Comparison of ENCODE assay signal across 10 mouse cellular contexts in the genomic region with DNA sequence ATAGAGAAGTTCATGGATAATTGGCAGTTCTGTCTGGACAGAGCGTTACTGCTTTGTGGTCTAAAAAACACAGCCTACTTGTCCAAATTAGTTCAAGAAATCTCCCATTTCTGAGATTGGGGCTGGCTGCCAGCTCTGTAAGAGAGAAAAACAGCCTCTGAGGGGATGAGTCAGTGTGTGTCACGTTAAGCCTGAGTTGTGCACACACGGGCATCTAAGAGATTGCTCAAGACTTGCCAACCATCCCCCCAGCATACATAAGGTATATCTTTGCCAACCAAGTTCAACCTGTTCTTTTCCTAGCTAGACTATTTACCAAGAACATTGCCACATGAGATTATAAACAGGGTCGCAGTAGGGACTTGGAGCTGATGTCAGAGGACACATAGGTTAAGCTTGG. TPM values are rescaled to one million over a fixed set of nuclear protein-coding genes. Genes with fewer than 3 reads are reported as not detected.
DNase-seq lines count a peak whose midpoint lies in the region; ATAC-seq lines count a peak whose summit lies in the region.
"Had no signal": no experiment of that assay in that cellular context is flagged by ENCODE, and none has a peak within 500 bp of the region (broad histone marks: within the 10 kb centered on the region; RNA-seq: fewer than 3 reads in every experiment).

No protein-coding gene starts in this region.

- no peaks in the 10 kb centered on the region for H3K9me3 ChIP-seq in embryonic facial prominence, embryonic 14.5 days (ENCODE audit: control insufficient read depth, low read length)
- no peaks in the 10 kb centered on the region for H3K9me3 ChIP-seq in embryonic facial prominence, embryonic 10.5 days

- H3K4me1 ChIP-seq in embryonic facial prominence, embryonic 14.5 days (ENCODE audit: control insufficient read depth, insufficient read depth, low read length) = no peaks in the 10 kb centered on the region; the same call in 1 of the 2 replicates
- no peaks in the 10 kb centered on the region for H3K4me1 ChIP-seq in embryonic facial prominence, embryonic 10.5 days

- 46% methylated on average over 4 of the region's 4 CpGs for WGBS in embryonic facial prominence, embryonic 14.5 days
- WGBS in embryonic facial prominence, embryonic 10.5 days = 73% methylated on average over 4 of the region's 4 CpGs

- H3K27ac ChIP-seq in embryonic facial prominence, embryonic 14.5 days (replicated peaks; ENCODE audit: low read depth, low read length) = no peak overlapping the region
- H3K27ac ChIP-seq in embryonic facial prominence, embryonic 10.5 days (replicated peaks) = no peak overlapping the region
- H3K27ac ChIP-seq: kidney, postnatal 0 days had no signal

- no peak overlapping the region for H3K4me2 ChIP-seq in embryonic facial prominence, embryonic 14.5 days (ENCODE audit: low read depth, low read length)

- H3K36me3 ChIP-seq in embryonic facial prominence, embryonic 14.5 days (ENCODE audit: control insufficient read depth, insufficient read depth, low read length) = no peaks in the 10 kb centered on the region
- H3K36me3 ChIP-seq in embryonic facial prominence, embryonic 10.5 days (replicated peaks) = no peaks in the 10 kb centered on the region

- peak; percentile 69 for DNase-seq in embryonic facial prominence, embryonic 14.5 days (ENCODE audit: low spot score)
- DNase-seq in embryonic facial prominence, embryonic 10.5 days (ENCODE audit: low spot score) = no peak
- peak; percentile 74 for DNase-seq in urinary bladder, postnatal 14 days (ENCODE audit: low spot score)
- no peak for DNase-seq in urinary bladder, adult 2 months (ENCODE audit: low spot score)
- DNase-seq in layer of hippocampus, adult 8-10 months (ENCODE audit: low spot score in 2 of 2) = peak; percentile 20 to 27
- DNase-seq in urinary bladder, postnatal 25 days (ENCODE audit: low spot score) = peak; percentile 27
- no peak for DNase-seq in T-cell, adult 2 months (ENCODE audit: low spot score)
- no peak for DNase-seq in thymus, postnatal 25 days

- H3K27me3 ChIP-seq in embryonic facial prominence, embryonic 14.5 days (replicated peaks; ENCODE audit: control insufficient read depth, insufficient read depth, low read length) = no peaks in the 10 kb centered on the region
- H3K27me3 ChIP-seq in embryonic facial prominence, embryonic 10.5 days (replicated peaks; ENCODE audit: low read depth, poor library complexity, severe bottlenecking) = no peaks in the 10 kb centered on the region
- H3K27me3 ChIP-seq: CH12.LX had no signal

- no peak overlapping the region for H3K4me3 ChIP-seq in embryonic facial prominence, embryonic 14.5 days (ENCODE audit: low read depth, low read length)
- no peak overlapping the region for H3K4me3 ChIP-seq in embryonic facial prominence, embryonic 10.5 days

- H3K9ac ChIP-seq in embryonic facial prominence, embryonic 14.5 days (ENCODE audit: low read depth, low read length) = no peak overlapping the region

- no peak for ATAC-seq in embryonic facial prominence, embryonic 14.5 days (ENCODE audit: low read depth)

RNA-seq across cellular contexts. Expression of a gene that starts 44.9 kb away (rescaled TPM):
- 130 and 133 TPM in 2 replicates for polyA plus RNA-seq in embryonic facial prominence, embryonic 14.5 days (2014; fragmentation: Nextera tagmentation; extraction: Ambion mirVana)
- 96.3 and 99.2 TPM in 2 replicates for polyA plus RNA-seq in embryonic facial prominence, embryonic 10.5 days (2016; fragmentation: Nextera tagmentation; extraction: Ambion mirVana)
- 85.7 and 95.0 TPM in 2 replicates for polyA plus RNA-seq in urinary bladder, adult 2 months (2012; rRNA removed)
- total RNA-seq in layer of hippocampus, adult 8-10 months (2022) = 100 to 1,000 TPM; 138 to 143 (median 141) TPM

Comparison
In these comparisons a context has a peak if more than half of its experiments do, and no peak if none do; other contexts are left out.
1. DNase-seq: peak in embryonic facial prominence, embryonic 14.5 days (single experiment), urinary bladder, postnatal 14 days (single experiment), layer of hippocampus, adult 8-10 months (2 of 2) and urinary bladder, postnatal 25 days (single experiment); none in embryonic facial prominence, embryonic 10.5 days (single experiment), urinary bladder, adult 2 months (single experiment), T-cell, adult 2 months (single experiment) and thymus, postnatal 25 days (single experiment).